Mouse (Mus musculus) liver, postnatal 0 days (tissue): ENCODE data around the gene Vmn1r85.

Source experiments
- CTCF ChIP-seq: sonication (generic); IDR thresholded peaks from 2 replicates; pipeline ENCODE4 v1.5.1; 2016; ENCODE audit warnings: antibody characterized with exemption, low read depth
- EP300 ChIP-seq: IDR thresholded peaks from 2 replicates; pipeline ENCODE4 v1.6.1; 2016; ENCODE audit warnings: antibody characterized with exemption, low read depth, mild to moderate bottlenecking

DNA sequence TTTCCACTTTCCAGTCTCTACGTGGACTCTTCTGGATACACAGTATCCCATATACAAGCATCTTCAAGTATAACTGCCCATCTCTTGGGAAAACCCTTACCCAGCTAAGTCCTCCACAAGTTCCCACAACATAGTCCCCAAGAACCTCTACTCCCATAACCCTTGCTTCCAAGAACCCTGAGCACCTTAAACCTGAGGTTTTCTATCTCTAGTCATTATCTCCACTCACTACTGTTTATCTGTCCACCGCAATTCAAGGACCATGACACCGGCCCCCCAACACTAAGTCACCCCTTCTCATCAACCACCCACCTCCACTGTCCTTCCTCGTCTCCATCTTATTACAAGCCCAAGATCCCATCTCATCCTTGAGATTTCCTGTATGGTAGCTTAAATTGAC lies 58.2 kb downstream of the Vmn1r85 start:
- TF ChIP-seq CTCF (no peak), EP300 (no peak)
